ENCODE assay signal across 8 mouse cellular contexts in the genomic region with DNA sequence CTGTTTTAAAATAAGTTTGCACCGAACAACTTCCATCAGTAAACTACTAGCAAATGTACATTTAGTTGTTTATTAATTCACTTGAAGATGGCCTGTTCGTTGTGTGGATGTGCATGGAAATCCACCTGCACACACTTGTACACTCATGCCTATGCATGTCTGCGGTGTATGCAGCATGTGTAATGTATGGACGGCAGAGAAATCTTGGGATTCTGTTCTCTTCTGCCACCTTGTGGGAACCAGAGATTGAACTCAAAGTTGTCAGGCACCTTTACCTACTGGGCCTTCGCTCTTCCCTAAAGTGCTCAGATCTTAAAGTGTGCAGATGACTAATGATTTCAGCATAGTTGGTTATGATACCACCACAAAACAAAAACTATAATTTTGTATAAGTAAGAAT.
DNase-seq lines count a peak whose midpoint lies in the region; ATAC-seq lines count a peak whose summit lies in the region.

No protein-coding gene starts in this region.

- ATAC-seq in kidney, embryonic 15.5 days (replicated peaks; ENCODE audit: low FRiP score) = peak; percentile 76; the same call in 1 of the 2 replicates
- ATAC-seq in neural tube, embryonic 14.5 days (ENCODE audit: low read depth) = peak; percentile 90

- H3K27ac ChIP-seq in kidney, embryonic 15.5 days = no peak overlapping the region
- no peak overlapping the region for H3K27ac ChIP-seq in neural tube, embryonic 14.5 days (ENCODE audit: low read depth, low read length)
- H3K27ac ChIP-seq in heart, embryonic 10.5 days = no peak overlapping the region

- no peaks in the 10 kb centered on the region for H3K4me1 ChIP-seq in kidney, embryonic 15.5 days
- H3K4me1 ChIP-seq in neural tube, embryonic 14.5 days (ENCODE audit: control insufficient read depth, insufficient read depth, low read length) = no peaks in the 10 kb centered on the region
- no peaks in the 10 kb centered on the region for H3K4me1 ChIP-seq in heart, embryonic 10.5 days

- H3K27me3 ChIP-seq in kidney, embryonic 15.5 days = no peaks in the 10 kb centered on the region
- no peaks in the 10 kb centered on the region for H3K27me3 ChIP-seq in neural tube, embryonic 14.5 days (ENCODE audit: control insufficient read depth, insufficient read depth, low read length)
- no peaks in the 10 kb centered on the region for H3K27me3 ChIP-seq in heart, embryonic 10.5 days (ENCODE audit: insufficient read depth, poor library complexity, severe bottlenecking)

- H3K9me3 ChIP-seq in kidney, embryonic 15.5 days (replicated peaks) = no peaks in the 10 kb centered on the region
- no peaks in the 10 kb centered on the region for H3K9me3 ChIP-seq in neural tube, embryonic 14.5 days (ENCODE audit: control insufficient read depth, low read length)
- H3K9me3 ChIP-seq in heart, embryonic 10.5 days = no peaks in the 10 kb centered on the region

- H3K4me3 ChIP-seq in kidney, embryonic 15.5 days (replicated peaks) = no peak overlapping the region
- no peak overlapping the region for H3K4me3 ChIP-seq in neural tube, embryonic 14.5 days (ENCODE audit: low read depth, low read length)
- no peak overlapping the region for H3K4me3 ChIP-seq in heart, embryonic 10.5 days

- no peaks in the 10 kb centered on the region for H3K36me3 ChIP-seq in kidney, embryonic 15.5 days
- no peaks in the 10 kb centered on the region for H3K36me3 ChIP-seq in neural tube, embryonic 14.5 days (ENCODE audit: control insufficient read depth, insufficient read depth, low read length)
- no peaks in the 10 kb centered on the region for H3K36me3 ChIP-seq in heart, embryonic 10.5 days

- WGBS in kidney, embryonic 15.5 days = 54% methylated on average over 5 of the region's 5 CpGs
- WGBS in neural tube, embryonic 14.5 days = 48% methylated on average over 5 of the region's 5 CpGs
- 53% methylated on average over 5 of the region's 5 CpGs for WGBS in heart, embryonic 10.5 days

- no peak overlapping the region for H3K9ac ChIP-seq in kidney, embryonic 15.5 days
- no peak overlapping the region for H3K9ac ChIP-seq in neural tube, embryonic 14.5 days (replicated peaks; ENCODE audit: low read depth, low read length)

- DNase-seq in adrenal gland, postnatal 10 days = peak; percentile 10
- DNase-seq in adrenal gland, adult 2 months = no peak
- DNase-seq in right cerebral cortex, adult 18-20 months = peak; percentile 40
- no peak for DNase-seq in right cerebral cortex, postnatal 4 days
- DNase-seq in heart, embryonic 10.5 days (ENCODE audit: low spot score) = no peak
- no peak for DNase-seq in B cell, adult 2 months

- no peak overlapping the region for H3K4me2 ChIP-seq in kidney, embryonic 15.5 days
- H3K4me2 ChIP-seq in neural tube, embryonic 14.5 days (ENCODE audit: low read depth, low read length) = no peak overlapping the region

Comparison
In these comparisons a context has a peak if more than half of its experiments do, and no peak if none do; other contexts are left out.
1. DNase-seq: peak in adrenal gland, postnatal 10 days (single experiment) and right cerebral cortex, adult 18-20 months (single experiment); none in adrenal gland, adult 2 months (single experiment), right cerebral cortex, postnatal 4 days (single experiment), heart, embryonic 10.5 days (single experiment) and B cell, adult 2 months (0 of 2).